Mouse (Mus musculus) forebrain, embryonic 14.5 days (tissue): ENCODE measurements around the gene Sptbn1. TPM values are rescaled to one million over a fixed set of nuclear protein-coding genes. Genes with fewer than 3 reads are reported as not detected.

Experiments used
- ATAC-seq: fragments of 200-750 bp; cut with Nextera tagmentation; 2 replicates; pipeline ENCODE4 v1.8.0; 2017; ENCODE audit warnings: mild to moderate bottlenecking, moderate library complexity
- DNase-seq: peaks from one replicate; pipeline ENCODE4 v3.0.0-alpha.2; 2015; ENCODE audit warnings: low spot score
- H3K27ac ChIP-seq: fragments of 300-500 bp; sonication (generic); 2 replicates; pipeline ENCODE4 v1.5.1; 2014; ENCODE audit warnings: low read depth, mild to moderate bottlenecking, control low read depth, low read length, moderate library complexity
- H3K27me3 ChIP-seq: fragments of 300-500 bp; sonication (generic); replicated peaks from 2 replicates; pipeline ENCODE4 v1.6.1; 2014; ENCODE audit warnings: low read length, control low read depth, mixed read lengths; ENCODE audit not compliant: control insufficient read depth, insufficient read depth
- H3K36me3 ChIP-seq: fragments of 300-500 bp; sonication (generic); 2 replicates; pipeline ENCODE4 v1.6.1; 2014; ENCODE audit warnings: low read length, control low read depth; ENCODE audit not compliant: control insufficient read depth, insufficient read depth
- H3K4me1 ChIP-seq: fragments of 300-500 bp; sonication (generic); 2 replicates; pipeline ENCODE4 v1.6.1; 2014; ENCODE audit warnings: antibody characterized with exemption, low read length, control low read depth; ENCODE audit not compliant: control insufficient read depth, insufficient read depth
- H3K4me2 ChIP-seq: fragments of 300-500 bp; sonication (generic); 2 replicates; pipeline ENCODE4 v1.6.1; 2014; ENCODE audit warnings: mild to moderate bottlenecking, control low read depth, low read length
- H3K4me3 ChIP-seq: fragments of 300-500 bp; sonication (generic); 2 replicates; pipeline ENCODE4 v1.5.1; 2014; ENCODE audit warnings: low read depth, low read length, control low read depth
- H3K9ac ChIP-seq: fragments of 300-500 bp; sonication (generic); 2 replicates; pipeline ENCODE4 v1.6.1; 2014; ENCODE audit warnings: mild to moderate bottlenecking, low read length, control low read depth, moderate library complexity
- H3K9me3 ChIP-seq: fragments of 300-500 bp; sonication (generic); replicated peaks from 2 replicates; pipeline ENCODE4 v1.6.1; 2016; ENCODE audit warnings: low read length, control low read depth, mixed read lengths; ENCODE audit not compliant: control insufficient read depth
- WGBS: fragments of 180-500 bp; shearing (Covaris S2); extraction: QIAGEN DNeasy Blood & Tissue Kit; methylation state at CpG from one replicate; pipeline ENCODE4 v1.1.7; 2014; 5-methylcytosine and 5-hydroxymethylcytosine counted together
- polyA plus RNA-seq: library from polyadenylated mRNA; unstranded; fragments of >200 nt; fragmentation: Nextera tagmentation; extraction: Ambion mirVana; gene quantifications from 2 replicates; pipeline ENCODE4 v1.2.1, GENCODE M21; 2014

Gene Sptbn1
- polyA plus RNA-seq, 1 experiment from 2014 or later = 101 TPM

DNA sequence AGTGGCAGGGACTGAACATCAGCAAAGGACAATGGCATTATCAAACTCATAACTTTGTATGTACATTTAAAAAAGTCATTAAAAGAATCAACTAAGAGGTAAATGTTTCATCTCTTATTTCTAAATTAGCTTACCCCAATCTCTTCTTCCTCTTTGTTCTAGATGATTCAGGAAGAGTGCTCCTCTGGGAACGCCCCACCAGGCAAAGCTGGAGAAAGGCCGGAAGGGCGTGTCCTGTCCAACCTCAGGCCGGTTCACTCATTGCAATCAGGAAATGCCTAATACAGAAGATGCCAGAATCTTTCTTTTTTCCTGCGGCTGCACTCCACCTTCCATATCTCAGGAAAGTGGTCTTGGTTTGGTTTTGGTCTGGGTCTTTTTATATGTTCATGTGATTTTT, 11.3 kb upstream of the Sptbn1 start:
- Histone ChIP-seq H3K36me3 (no peaks in the 10 kb centered on the region), H3K4me2 (no peak overlapping the region), H3K27me3 (no peaks in the 10 kb centered on the region), H3K9ac (no peak overlapping the region), H3K4me3 (no peak overlapping the region), H3K9me3 (no peaks in the 10 kb centered on the region), H3K4me1 (no peaks in the 10 kb centered on the region), H3K27ac (no peak overlapping the region)
- ATAC-seq (no peak), DNase-seq (no peak)
- WGBS = 92% methylated on average over 5 of the region's 5 CpGs

DNA sequence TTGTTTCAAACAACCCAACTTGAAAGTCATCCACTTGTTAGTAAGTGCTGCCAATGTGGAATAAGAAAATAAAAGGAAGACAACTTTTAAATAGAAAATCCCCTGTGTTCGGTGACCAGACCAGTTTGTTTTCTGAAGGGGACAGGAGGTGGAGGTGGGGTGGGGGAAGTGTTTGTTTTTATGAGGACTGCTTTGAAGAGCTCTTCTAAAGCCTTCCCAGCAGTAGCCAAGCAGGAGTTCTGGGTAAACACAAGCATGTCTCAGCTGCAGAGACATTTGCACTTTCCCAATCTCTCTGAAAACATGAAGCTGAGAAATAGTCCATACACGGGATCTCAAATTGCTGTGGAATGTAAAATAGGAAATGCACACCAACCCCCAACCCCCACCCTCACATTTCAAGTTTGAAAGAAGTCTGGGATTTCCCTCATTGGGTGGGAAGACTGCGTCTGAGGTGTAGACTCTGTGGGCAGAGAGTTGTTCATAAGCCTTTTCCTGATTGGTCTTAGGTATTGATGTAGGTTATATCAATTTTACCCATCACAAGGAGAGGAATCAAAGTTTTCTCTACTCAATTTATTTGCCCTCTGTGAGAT, 7.6 kb upstream of the Sptbn1 start:
- Histone ChIP-seq H3K27ac (no peak overlapping the region), H3K9me3 (no peaks in the 10 kb centered on the region), H3K36me3 (no peaks in the 10 kb centered on the region), H3K4me1 (no peaks in the 10 kb centered on the region), H3K27me3 (peaks cover 4% of the 10 kb centered on the region; the same call in 1 of the 2 replicates), H3K9ac (no peak overlapping the region), H3K4me2 (no peak overlapping the region), H3K4me3 (no peak overlapping the region)
- ATAC-seq (no peak), DNase-seq (no peak)
- 64% methylated on average over 3 of the region's 3 CpGs for WGBS

DNA sequence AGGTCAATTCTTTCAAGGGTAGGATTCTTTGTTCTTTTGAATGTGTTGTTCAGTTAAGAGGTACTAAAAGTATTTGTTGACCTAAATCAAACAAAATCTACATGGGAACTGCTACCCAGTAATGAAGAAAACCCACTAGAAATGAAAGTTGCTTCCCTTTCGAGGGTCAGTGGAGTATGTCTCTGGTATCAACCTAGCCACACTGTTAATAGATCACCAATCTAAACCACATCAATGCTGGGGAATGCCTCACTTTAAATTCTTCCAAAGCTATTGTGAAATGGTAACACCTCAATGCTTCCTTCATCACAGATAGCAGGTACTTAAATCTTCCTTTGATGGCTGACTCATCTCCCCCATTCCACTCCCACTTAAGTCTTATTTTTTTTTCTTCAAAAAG, 1.5 kb upstream of the Sptbn1 start:
- DNase-seq = no peak
- peaks cover 11% of the 10 kb centered on the region for H3K4me1 ChIP-seq
- no peak for ATAC-seq
- H3K9ac ChIP-seq = no peak overlapping the region
- H3K27me3 ChIP-seq = peaks cover 4% of the 10 kb centered on the region; the same call in 1 of the 2 replicates
- H3K36me3 ChIP-seq = no peaks in the 10 kb centered on the region
- no peak overlapping the region for H3K4me2 ChIP-seq
- no peaks in the 10 kb centered on the region for H3K9me3 ChIP-seq
- no peak overlapping the region for H3K27ac ChIP-seq
- 84% methylated on average over 1 of the region's 1 CpGs for WGBS
- H3K4me3 ChIP-seq = no peak overlapping the region

DNA sequence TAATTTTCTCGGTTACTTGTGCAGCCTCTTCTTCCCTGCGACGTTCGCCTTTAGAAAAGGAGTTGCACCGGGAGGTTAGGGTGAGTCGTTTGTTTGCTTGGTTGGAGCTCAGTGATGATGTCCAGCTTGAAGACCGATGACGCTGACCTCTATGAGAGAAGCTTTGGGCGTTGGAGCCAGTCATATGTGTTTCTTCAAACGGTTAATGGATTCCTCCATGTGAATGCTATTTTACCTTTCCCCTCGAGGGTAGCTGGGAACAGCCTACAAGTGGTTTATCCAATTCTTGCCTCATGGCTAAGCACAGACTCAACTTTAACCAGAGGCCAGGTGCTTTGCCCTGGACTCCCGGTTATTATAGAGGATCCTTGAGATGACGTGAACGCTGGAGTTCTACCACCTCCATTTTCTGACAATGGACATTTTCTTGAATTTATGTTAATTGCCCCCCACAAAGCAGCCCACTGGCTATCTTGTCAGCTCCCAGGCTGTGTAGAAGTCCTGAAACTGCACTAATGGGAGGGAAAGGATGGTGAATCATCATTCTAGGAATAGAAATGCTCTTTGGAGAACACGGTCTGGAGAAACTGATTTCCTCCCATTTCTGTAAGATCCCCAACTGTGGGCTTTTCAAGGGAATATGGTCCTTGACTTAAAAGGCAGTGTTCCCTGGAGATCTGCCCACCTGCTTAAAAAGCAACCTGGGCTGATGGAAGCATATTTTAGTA, 837 bp upstream of the Sptbn1 start:
- ATAC-seq (peak; percentile 8; the same call in 1 of the 2 replicates), DNase-seq (no peak)
- Histone ChIP-seq H3K4me2 (peak overlapping the region; percentile 64), H3K9ac (peak overlapping the region; percentile 58), H3K36me3 (no peaks in the 10 kb centered on the region), H3K4me1 (peaks cover 11% of the 10 kb centered on the region), H3K9me3 (no peaks in the 10 kb centered on the region), H3K27ac (peak overlapping the region; percentile 80), H3K4me3 (peak overlapping the region; percentile 98), H3K27me3 (peaks cover 4% of the 10 kb centered on the region; the same call in 1 of the 2 replicates)
- WGBS = 4% methylated on average over 15 of the region's 15 CpGs

DNA sequence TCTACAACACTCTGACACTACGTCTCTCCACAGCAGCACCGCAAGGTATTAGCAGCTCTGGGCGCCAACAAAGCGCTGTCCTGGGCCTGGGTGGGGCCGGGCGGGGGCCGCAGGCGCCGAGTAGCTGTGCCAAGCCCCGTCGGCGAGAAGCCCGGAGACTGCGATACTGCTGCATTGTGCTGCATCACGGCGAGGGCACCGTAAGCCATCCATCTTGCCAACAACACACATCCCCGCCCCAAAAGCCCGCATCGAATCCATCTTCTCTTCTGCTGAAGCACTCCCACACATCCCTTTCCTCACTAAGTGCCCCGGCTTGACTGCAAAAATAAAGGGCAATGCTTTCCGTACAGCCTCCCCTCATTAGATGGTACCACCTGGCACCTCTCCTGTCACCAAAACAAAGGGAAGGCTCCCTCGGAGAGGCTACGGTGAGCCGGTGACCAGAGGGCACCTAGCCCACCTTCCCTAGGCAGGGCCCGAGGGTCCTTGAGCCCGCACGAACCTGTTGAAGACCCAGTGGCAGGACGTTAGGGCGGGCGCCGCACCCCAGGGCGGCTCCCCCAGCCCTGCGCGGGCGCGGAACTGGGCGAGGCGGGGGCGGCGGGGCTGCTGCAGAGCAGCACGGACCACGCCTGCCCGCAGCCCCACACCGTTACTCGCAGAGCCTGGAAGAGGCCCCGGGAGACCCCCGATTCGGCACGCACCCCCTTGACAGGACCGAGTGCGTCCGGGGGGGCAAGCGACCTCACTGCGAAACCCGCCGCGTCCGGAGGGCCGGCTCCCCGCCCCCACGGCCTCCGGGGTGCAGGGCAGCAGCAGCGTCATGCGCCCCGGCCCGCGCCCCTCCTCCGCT, 711 bp downstream of the Sptbn1 start:
- peaks cover 11% of the 10 kb centered on the region for H3K4me1 ChIP-seq
- peak overlapping the region; percentile 64 for H3K4me2 ChIP-seq
- WGBS = under 1% methylated on average over 54 of the region's 69 CpGs
- DNase-seq (peak; percentile 72), ATAC-seq (peak; percentile 74)
- H3K9me3 ChIP-seq = no peaks in the 10 kb centered on the region
- peak overlapping the region; percentile 94 for H3K9ac ChIP-seq
- H3K27me3 ChIP-seq = peaks cover 4% of the 10 kb centered on the region; the same call in 1 of the 2 replicates
- H3K4me3 ChIP-seq = peak overlapping the region; percentile 98
- no peaks in the 10 kb centered on the region for H3K36me3 ChIP-seq
- peak overlapping the region; percentile 92 for H3K27ac ChIP-seq

DNA sequence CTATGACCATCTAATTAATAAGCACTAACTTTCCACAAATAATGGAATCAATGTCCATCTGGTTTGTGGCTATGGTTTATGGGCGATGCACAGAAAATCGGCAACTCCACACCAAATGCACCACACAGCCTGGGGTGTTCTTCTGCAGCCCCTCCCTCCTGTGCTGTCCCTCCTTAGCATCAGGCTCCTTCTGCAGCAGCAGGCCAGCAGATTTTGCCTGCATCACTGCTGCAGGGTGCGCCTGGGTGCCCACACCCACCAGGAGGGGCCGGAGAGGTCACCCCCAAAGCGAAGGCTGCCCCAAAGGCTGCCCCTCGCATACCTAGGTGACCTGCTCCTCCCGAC, 1.3 kb downstream of the Sptbn1 start:
- WGBS = 7% methylated on average over 7 of the region's 7 CpGs
- Histone ChIP-seq H3K9me3 (no peaks in the 10 kb centered on the region), H3K4me3 (peak overlapping the region; percentile 98), H3K9ac (peak overlapping the region; percentile 94), H3K36me3 (no peaks in the 10 kb centered on the region), H3K27me3 (peaks cover 4% of the 10 kb centered on the region; the same call in 1 of the 2 replicates), H3K4me2 (peak overlapping the region; percentile 64), H3K27ac (peak overlapping the region; percentile 92), H3K4me1 (peaks cover 11% of the 10 kb centered on the region)
- peak; percentile 2; the same call in 1 of the 2 replicates for ATAC-seq
- DNase-seq = peak; percentile 32

DNA sequence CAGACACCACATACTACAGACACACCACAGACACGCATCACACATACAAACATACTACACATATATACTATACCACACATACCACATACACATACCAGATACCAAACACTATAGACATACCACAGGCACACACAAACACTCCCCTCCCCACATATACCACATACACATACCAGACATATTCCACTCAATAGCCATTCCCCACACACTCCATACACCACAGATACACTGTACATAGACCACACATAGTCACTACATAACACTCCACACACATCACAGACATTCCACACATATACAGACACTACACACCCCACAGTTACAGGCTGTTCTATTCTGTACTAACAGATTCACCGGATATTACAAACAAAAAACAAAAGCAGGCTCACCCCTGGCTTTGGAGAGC, 2.3 kb downstream of the Sptbn1 start:
- Histone ChIP-seq H3K4me2 (peak overlapping the region; percentile 64), H3K27ac (no peak overlapping the region), H3K36me3 (no peaks in the 10 kb centered on the region), H3K4me3 (peak overlapping the region; percentile 98), H3K4me1 (peaks cover 11% of the 10 kb centered on the region), H3K9ac (peak overlapping the region; percentile 49; the same call in 1 of the 2 replicates), H3K9me3 (no peaks in the 10 kb centered on the region), H3K27me3 (no peaks in the 10 kb centered on the region; the same call in 1 of the 2 replicates)
- 76% methylated on average over 2 of the region's 2 CpGs for WGBS
- no peak for DNase-seq
- no peak for ATAC-seq

DNA sequence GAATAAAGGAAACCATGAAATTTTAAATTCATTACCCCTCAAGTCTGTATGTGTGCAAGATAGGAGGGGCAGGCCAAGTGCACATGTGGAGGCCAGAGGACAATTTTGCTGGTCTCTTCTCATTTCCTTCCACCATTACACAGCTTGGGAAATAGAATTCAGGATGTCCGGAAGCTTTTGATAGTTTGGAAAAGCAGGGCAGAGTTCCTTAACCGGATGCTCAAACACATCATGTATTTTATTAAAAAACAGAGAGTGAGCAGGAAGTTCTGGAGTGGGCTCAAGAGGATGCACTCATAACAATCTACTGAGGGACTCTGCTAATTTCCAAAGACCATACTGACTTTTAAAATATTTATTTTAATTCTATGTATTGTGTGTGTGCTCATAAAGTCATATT, 4.3 kb downstream of the Sptbn1 start:
- DNase-seq (no peak), ATAC-seq (no peak)
- Histone ChIP-seq H3K9ac (no peak overlapping the region), H3K27ac (no peak overlapping the region), H3K27me3 (no peaks in the 10 kb centered on the region), H3K9me3 (no peaks in the 10 kb centered on the region), H3K4me2 (no peak overlapping the region), H3K4me3 (no peak overlapping the region), H3K4me1 (peaks cover 9% of the 10 kb centered on the region), H3K36me3 (no peaks in the 10 kb centered on the region)
- 80% methylated on average over 2 of the region's 2 CpGs for WGBS
